Mouse (Mus musculus): ENCODE data around the gene Tbk1. TPM values are rescaled to one million over a fixed set of nuclear protein-coding genes. Genes with fewer than 3 reads are reported as not detected.

Gene Tbk1
- polyA plus RNA-seq, 1 experiment from 2014 or later: 29.9 TPM

- WGBS: 96% methylated on average over 13 of the region's 13 CpGs
- Histone ChIP-seq H3K4me1 (no peaks in the 10 kb centered on the region), H3K9me3 (replicated peaks) (no peaks in the 10 kb centered on the region), H3K36me3 (peaks cover 98% of the 10 kb centered on the region), H3K27ac (no peak overlapping the region), H3K4me3 (no peak overlapping the region), H3K27me3 (ENCODE audit: low read depth, poor library complexity, severe bottlenecking) (no peaks in the 10 kb centered on the region)
- no peak for DNase-seq (ENCODE audit: low spot score)
Measured at GRCm38 (mm10) chr10:121613570-121613969, 27.0 kb upstream of the Tbk1 start.

GRCm38 (mm10) chr10:121612448-121612847 lies 25.9 kb upstream of the Tbk1 start:
- no peaks in the 10 kb centered on the region for H3K27me3 ChIP-seq (ENCODE audit: low read depth, poor library complexity, severe bottlenecking)
- no peaks in the 10 kb centered on the region for H3K9me3 ChIP-seq (replicated peaks)
- H3K4me1 ChIP-seq: no peaks in the 10 kb centered on the region
- peaks cover 98% of the 10 kb centered on the region for H3K36me3 ChIP-seq
- H3K4me3 ChIP-seq: no peak overlapping the region
- H3K27ac ChIP-seq: no peak overlapping the region
- DNase-seq (ENCODE audit: low spot score): no peak
- 93% methylated on average over 6 of the region's 6 CpGs for WGBS

GRCm38 (mm10) chr10:121611587-121611986 lies 25.0 kb upstream of the Tbk1 start:
- H3K9me3 ChIP-seq (replicated peaks): no peaks in the 10 kb centered on the region
- H3K4me1 ChIP-seq: no peaks in the 10 kb centered on the region
- H3K27ac ChIP-seq: no peak overlapping the region
- no peak for DNase-seq (ENCODE audit: low spot score)
- no peaks in the 10 kb centered on the region for H3K27me3 ChIP-seq (ENCODE audit: low read depth, poor library complexity, severe bottlenecking)
- WGBS: 86% methylated on average over 10 of the region's 10 CpGs
- H3K4me3 ChIP-seq: no peak overlapping the region
- peaks cover 98% of the 10 kb centered on the region for H3K36me3 ChIP-seq

DNA sequence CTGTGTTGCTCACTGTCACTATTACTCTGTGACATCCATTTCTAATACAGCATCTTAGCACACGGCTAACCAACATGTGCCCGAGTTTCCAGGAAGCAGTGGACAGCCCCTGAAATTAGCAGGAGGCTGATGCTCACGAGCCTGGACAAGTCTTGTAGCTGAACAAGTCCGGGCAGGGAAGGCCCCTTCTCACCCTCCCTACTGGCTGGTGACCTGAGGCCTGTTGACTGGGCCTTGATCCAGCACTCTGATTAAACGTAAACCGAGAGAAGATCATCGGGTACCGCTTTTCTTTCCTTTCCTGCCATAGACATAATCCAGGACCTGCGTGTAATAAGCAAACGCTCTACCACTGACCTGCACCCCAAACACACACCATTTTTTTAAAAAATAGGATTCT lies 21.6 kb upstream of the Tbk1 start:
- H3K27me3 ChIP-seq (ENCODE audit: low read depth, poor library complexity, severe bottlenecking): no peaks in the 10 kb centered on the region
- peaks cover 99% of the 10 kb centered on the region for H3K36me3 ChIP-seq
- no peak overlapping the region for H3K4me3 ChIP-seq
- no peak overlapping the region for H3K27ac ChIP-seq
- 91% methylated on average over 10 of the region's 10 CpGs for WGBS
- no peaks in the 10 kb centered on the region for H3K9me3 ChIP-seq (replicated peaks)
- H3K4me1 ChIP-seq: no peaks in the 10 kb centered on the region
- no peak for DNase-seq (ENCODE audit: low spot score)

DNA sequence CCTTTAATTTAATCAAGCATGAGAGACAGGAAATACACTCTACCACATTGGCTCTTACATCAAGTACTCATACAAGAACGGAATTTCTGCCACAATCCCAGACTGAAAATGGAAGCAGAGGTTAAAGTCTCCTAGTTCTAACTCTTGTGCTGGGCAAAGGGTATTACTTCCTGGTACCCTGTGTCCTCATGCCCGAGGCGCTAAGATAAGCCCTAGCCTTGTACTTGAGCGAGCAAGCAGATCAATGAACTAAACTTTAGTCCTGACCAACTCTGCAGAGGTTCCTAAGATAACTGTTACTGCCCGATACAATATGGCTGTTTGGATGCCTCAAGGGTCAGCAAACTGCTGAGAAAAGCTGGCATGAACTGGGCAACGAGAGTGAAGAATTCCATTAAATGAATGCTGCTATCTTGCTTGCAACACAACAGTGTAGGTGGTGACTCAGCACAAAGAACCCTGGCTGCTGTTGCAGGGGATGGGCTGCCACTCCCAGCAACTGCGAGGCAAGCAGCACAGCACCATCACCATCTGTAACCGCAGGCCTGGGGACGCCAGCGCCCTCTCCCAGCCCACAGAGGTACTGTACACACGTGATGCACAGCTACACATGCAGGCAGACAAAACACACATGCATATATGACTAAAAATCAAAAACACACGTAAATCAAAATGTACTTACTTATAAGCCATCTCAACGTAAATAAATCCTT lies 18.2 kb upstream of the Tbk1 start:
- no peak overlapping the region for H3K4me3 ChIP-seq
- H3K4me1 ChIP-seq: no peaks in the 10 kb centered on the region
- WGBS: 93% methylated on average over 13 of the region's 13 CpGs
- no peaks in the 10 kb centered on the region for H3K27me3 ChIP-seq (ENCODE audit: low read depth, poor library complexity, severe bottlenecking)
- no peak for DNase-seq (ENCODE audit: low spot score)
- no peak overlapping the region for H3K27ac ChIP-seq
- H3K36me3 ChIP-seq: peaks cover 100% of the 10 kb centered on the region
- H3K9me3 ChIP-seq (replicated peaks): no peaks in the 10 kb centered on the region

GRCm38 (mm10) chr10:121603556-121603955 lies 17.0 kb upstream of the Tbk1 start:
- Histone ChIP-seq H3K27me3 (ENCODE audit: low read depth, poor library complexity, severe bottlenecking) (no peaks in the 10 kb centered on the region), H3K4me3 (no peak overlapping the region), H3K36me3 (peaks cover 100% of the 10 kb centered on the region), H3K27ac (no peak overlapping the region), H3K4me1 (no peaks in the 10 kb centered on the region), H3K9me3 (replicated peaks) (no peaks in the 10 kb centered on the region)
- WGBS: 90% methylated on average over 4 of the region's 4 CpGs
- DNase-seq (ENCODE audit: low spot score): no peak

GRCm38 (mm10) chr10:121601272-121601671 lies 14.7 kb upstream of the Tbk1 start:
- DNase-seq (ENCODE audit: low spot score): no peak
- peaks cover 100% of the 10 kb centered on the region for H3K36me3 ChIP-seq
- H3K4me1 ChIP-seq: no peaks in the 10 kb centered on the region
- no peak overlapping the region for H3K27ac ChIP-seq
- H3K27me3 ChIP-seq (ENCODE audit: low read depth, poor library complexity, severe bottlenecking): no peaks in the 10 kb centered on the region
- 90% methylated on average over 6 of the region's 6 CpGs for WGBS
- H3K9me3 ChIP-seq (replicated peaks): no peaks in the 10 kb centered on the region
- no peak overlapping the region for H3K4me3 ChIP-seq

DNA sequence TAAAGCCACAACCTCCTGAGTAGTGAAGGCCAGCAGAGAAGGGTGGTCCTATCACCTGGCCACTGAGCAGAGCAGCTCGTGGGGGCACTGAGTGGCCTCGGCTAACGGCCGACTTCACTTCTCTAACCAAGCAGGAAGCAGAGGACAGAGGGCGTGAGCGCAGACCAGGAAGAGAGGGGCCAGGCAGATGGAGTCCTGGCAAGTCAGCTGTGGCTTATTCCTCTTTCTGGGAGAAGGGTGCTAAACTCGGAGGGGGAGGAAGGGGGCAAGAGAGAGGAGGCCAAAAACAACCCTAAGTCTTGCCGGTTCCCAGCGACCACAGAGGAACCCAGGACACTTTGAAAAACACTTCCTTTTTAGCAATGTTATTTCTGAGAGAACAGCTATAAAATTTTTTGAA lies 10.0 kb upstream of the Tbk1 start:
- WGBS: 90% methylated on average over 9 of the region's 9 CpGs
- Histone ChIP-seq H3K4me1 (no peaks in the 10 kb centered on the region), H3K4me3 (no peak overlapping the region), H3K36me3 (peaks cover 99% of the 10 kb centered on the region), H3K27me3 (ENCODE audit: low read depth, poor library complexity, severe bottlenecking) (no peaks in the 10 kb centered on the region), H3K27ac (no peak overlapping the region), H3K9me3 (replicated peaks) (no peaks in the 10 kb centered on the region)
- DNase-seq (ENCODE audit: low spot score): no peak

- 95% methylated on average over 14 of the region's 14 CpGs for WGBS
- DNase-seq (ENCODE audit: low spot score): no peak
- H3K9me3 ChIP-seq (replicated peaks): no peaks in the 10 kb centered on the region
Measured at GRCm38 (mm10) chr10:121591106-121591505, 4.5 kb upstream of the Tbk1 start.

DNA sequence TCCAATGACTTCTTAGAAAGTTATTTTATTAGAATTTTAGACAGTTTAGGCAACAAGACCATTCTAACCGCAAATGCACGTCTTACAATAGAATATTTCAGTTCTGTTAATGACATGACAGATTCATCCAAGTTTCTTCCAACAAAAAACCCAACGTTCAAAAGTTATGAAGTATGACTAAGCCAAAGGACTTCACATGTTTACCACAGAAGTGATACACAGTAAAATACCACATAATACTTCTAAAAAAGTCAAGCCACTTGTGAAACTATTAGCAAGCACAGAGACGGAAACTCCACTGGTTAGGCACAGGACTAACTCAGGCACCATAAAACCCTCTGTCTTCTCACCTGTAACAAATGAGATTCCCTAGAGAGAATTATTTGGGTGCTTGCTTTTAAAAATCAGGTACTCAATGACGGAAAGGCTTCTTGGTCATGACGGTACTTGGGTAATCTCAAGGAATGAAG lies 819 bp upstream of the Tbk1 start:
- WGBS: 66% methylated on average over 6 of the region's 6 CpGs
- Histone ChIP-seq H3K4me1 (peaks cover 10% of the 10 kb centered on the region), H3K4me3 (peak overlapping the region; percentile 87), H3K36me3 (peaks cover 55% of the 10 kb centered on the region), H3K27me3 (ENCODE audit: low read depth, poor library complexity, severe bottlenecking) (no peaks in the 10 kb centered on the region), H3K27ac (peak overlapping the region; percentile 94; the same call in 1 of the 2 replicates), H3K9me3 (replicated peaks) (no peaks in the 10 kb centered on the region)
- no peak for DNase-seq (ENCODE audit: low spot score)

More at GRCm38 (mm10) chr10:121591106-121591505, 4.5 kb upstream of the Tbk1 start:
- H3K4me1 ChIP-seq: no peaks in the 10 kb centered on the region
- peaks cover 72% of the 10 kb centered on the region for H3K36me3 ChIP-seq
- H3K27ac ChIP-seq: no peak overlapping the region
- H3K4me3 ChIP-seq: no peak overlapping the region
- H3K27me3 ChIP-seq (ENCODE audit: low read depth, poor library complexity, severe bottlenecking): no peaks in the 10 kb centered on the region

GRCm38 (mm10) chr10:121585791-121586642 lies 570 bp downstream of the Tbk1 start:
- Histone ChIP-seq H3K9me3 (replicated peaks) (no peaks in the 10 kb centered on the region), H3K36me3 (peaks cover 52% of the 10 kb centered on the region), H3K27ac (peak overlapping the region; percentile 94), H3K27me3 (ENCODE audit: low read depth, poor library complexity, severe bottlenecking) (no peaks in the 10 kb centered on the region), H3K4me3 (peak overlapping the region; percentile 87), H3K4me1 (peaks cover 10% of the 10 kb centered on the region)
- 5% methylated on average over 42 of the region's 48 CpGs for WGBS
- DNase-seq (ENCODE audit: low spot score): peak; percentile 66

- Histone ChIP-seq H3K27me3 (ENCODE audit: low read depth, poor library complexity, severe bottlenecking) (no peaks in the 10 kb centered on the region), H3K27ac (no peak overlapping the region), H3K36me3 (peaks cover 54% of the 10 kb centered on the region), H3K9me3 (replicated peaks) (no peaks in the 10 kb centered on the region), H3K4me3 (peak overlapping the region; percentile 87), H3K4me1 (peaks cover 10% of the 10 kb centered on the region)
- WGBS: 92% methylated on average over 20 of the region's 20 CpGs
- no peak for DNase-seq (ENCODE audit: low spot score)
Measured at GRCm38 (mm10) chr10:121585056-121585790, 1.4 kb downstream of the Tbk1 start.

Measured in limb, embryonic 10.5 days (tissue).